Mouse (Mus musculus): ENCODE measurements around the gene Sash1. TPM values are rescaled to one million over a fixed set of nuclear protein-coding genes. Genes with fewer than 3 reads are reported as not detected.
A peak's percentile ranks its signal among the peaks of the same experiment; 100 is the strongest.
"Not testable (repeated sequence)": the region's sequence is repeated elsewhere in the genome, so short reads cannot be mapped to it uniquely, and the experiment has no call there.

Sash1 gene
- total RNA-seq, 2 experiments from 2014 or later = 26.6 to 29.8 TPM

- intact Hi-C loops (cut with DNase I) = loop anchor here (5.0 to 10.0 kb wide), 3 partner anchors 395 to 832 kb away; no protein-coding TSS in a partner anchor
- DNase-seq = no peak
Observed at GRCm38 (mm10) chr10:8717171-8717570, 168.7 kb downstream of the Sash1 start.

- intact Hi-C loops (cut with DNase I) = loop anchor here (2.0 to 10.0 kb wide), 4 partner anchors 33 to 831 kb away; no protein-coding TSS in a partner anchor
- peak; percentile 73 to 80 for DNase-seq
Observed at GRCm38 (mm10) chr10:8715679-8716284, 170.1 kb downstream of the Sash1 start.

GRCm38 (mm10) chr10:8696636-8697035 lies 189.2 kb downstream of the Sash1 start:
- intact Hi-C loops (cut with DNase I) = not testable (repeated sequence)

GRCm38 (mm10) chr10:8693996-8694500 lies 191.8 kb downstream of the Sash1 start:
- no peak for DNase-seq
- intact Hi-C loops (cut with DNase I) = no loop called here

More at GRCm38 (mm10) chr10:8696636-8697035, 189.2 kb downstream of the Sash1 start:
- DNase-seq = not testable (repeated sequence)

- DNase-seq = no peak
- intact Hi-C loops (cut with DNase I) = no loop called here
Observed at GRCm38 (mm10) chr10:8693561-8693960, 192.3 kb downstream of the Sash1 start.

- DNase-seq = no peak
- intact Hi-C loops (cut with DNase I) = no loop called here
Observed at GRCm38 (mm10) chr10:8692531-8692930, 193.3 kb downstream of the Sash1 start.

GRCm38 (mm10) chr10:8686219-8686618 lies 199.7 kb downstream of the Sash1 start:
- no peak for DNase-seq
- intact Hi-C loops (cut with DNase I) = loop anchor here (5.0 to 10.0 kb wide), 3 partner anchors 161 to 361 kb away; no protein-coding TSS in a partner anchor

- intact Hi-C loops (cut with DNase I) = loop anchor here (5.0 to 10.0 kb wide), 3 partner anchors 160 to 360 kb away; no protein-coding TSS in a partner anchor
Observed at GRCm38 (mm10) chr10:8685269-8685668, 200.6 kb downstream of the Sash1 start.

GRCm38 (mm10) chr10:8682900-8683299 lies 203.0 kb downstream of the Sash1 start:
- intact Hi-C loops (cut with DNase I) = loop anchor here (2.0 to 10.0 kb wide), 4 partner anchors 32 to 358 kb away; no protein-coding TSS in a partner anchor
- DNase-seq = peak; percentile 55 to 71

More at GRCm38 (mm10) chr10:8685269-8685668, 200.6 kb downstream of the Sash1 start:
- no peak for DNase-seq

GRCm38 (mm10) chr10:8682341-8682740 lies 203.5 kb downstream of the Sash1 start:
- intact Hi-C loops (cut with DNase I) = loop anchor here (2.0 to 10.0 kb wide), 4 partner anchors 32 to 358 kb away; no protein-coding TSS in a partner anchor
- DNase-seq = no peak

GRCm38 (mm10) chr10:8676722-8677121 lies 209.1 kb downstream of the Sash1 start:
- intact Hi-C loops (cut with DNase I) = no loop called here
- DNase-seq = no peak

Data from heart, postnatal 36 days (tissue).